Mouse (Mus musculus): Measurements from ENCODE around the gene Kcnc4. TPM values are rescaled to one million over a fixed set of nuclear protein-coding genes. Genes with fewer than 3 reads are reported as not detected.

The Kcnc4 gene
- polyA plus RNA-seq, 1 experiment, result not detected

GRCm38 (mm10) chr3:107496086-107496850 lies 36.9 kb upstream of the Kcnc4 start:
- peaks cover 18% of the 10 kb centered on the region for H3K4me1 ChIP-seq (ENCODE audit: control insufficient read depth, insufficient read depth, low read length)
- no peak overlapping the region for H3K4me3 ChIP-seq (ENCODE audit: insufficient read depth, low read depth, low read length)
- no peak overlapping the region for H3K27ac ChIP-seq (ENCODE audit: insufficient read depth, low read depth, low read length)
- TF ChIP-seq POLR2A (IDR thresholded peaks at IDR 0.05; ENCODE audit: insufficient read depth, low read depth, low read length) (no peak), CTCF (IDR thresholded peaks at IDR 0.05; ENCODE audit: insufficient read depth, low read depth, low read length) (no peak)
- WGBS, result 66% methylated on average over 13 of the region's 13 CpGs

GRCm38 (mm10) chr3:107495524-107495923 lies 36.2 kb upstream of the Kcnc4 start:
- WGBS, result 76% methylated on average over 6 of the region's 6 CpGs
- H3K27ac ChIP-seq (ENCODE audit: insufficient read depth, low read depth, low read length), result no peak overlapping the region
- no peak for TF ChIP-seq POLR2A (IDR thresholded peaks at IDR 0.05; ENCODE audit: insufficient read depth, low read depth, low read length)
- no peak for TF ChIP-seq CTCF (IDR thresholded peaks at IDR 0.05; ENCODE audit: insufficient read depth, low read depth, low read length)
- H3K4me3 ChIP-seq (ENCODE audit: insufficient read depth, low read depth, low read length), result no peak overlapping the region
- H3K4me1 ChIP-seq (ENCODE audit: control insufficient read depth, insufficient read depth, low read length), result peaks cover 16% of the 10 kb centered on the region

DNA sequence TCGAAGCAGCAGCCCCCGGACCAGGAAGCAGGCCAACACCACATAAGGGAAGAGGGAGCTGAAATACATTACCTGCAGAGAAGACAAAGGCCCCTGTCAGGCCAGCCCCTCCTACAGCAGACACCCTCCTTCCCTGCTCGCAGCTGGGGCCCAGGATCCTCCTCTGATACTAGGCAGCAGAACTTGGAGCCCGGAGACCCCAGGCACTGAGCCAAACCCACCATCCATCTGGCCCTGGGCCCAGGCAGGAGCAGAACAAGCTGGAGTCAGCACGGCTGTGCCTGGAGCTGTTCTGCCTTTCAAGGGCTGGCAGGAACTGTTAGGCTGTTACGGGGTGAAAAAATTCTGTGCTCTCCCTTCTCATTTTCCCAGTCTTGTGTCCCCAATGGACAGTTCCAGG lies 32.1 kb upstream of the Kcnc4 start:
- 29% methylated on average over 6 of the region's 6 CpGs for WGBS
- TF ChIP-seq CTCF (IDR thresholded peaks at IDR 0.05; ENCODE audit: insufficient read depth, low read depth, low read length), result no peak
- no peak for TF ChIP-seq POLR2A (IDR thresholded peaks at IDR 0.05; ENCODE audit: insufficient read depth, low read depth, low read length)
- no peak overlapping the region for H3K4me3 ChIP-seq (ENCODE audit: insufficient read depth, low read depth, low read length)
- H3K27ac ChIP-seq (ENCODE audit: insufficient read depth, low read depth, low read length), result peak overlapping the region; percentile 24; the same call in 1 of the 2 replicates
- peaks cover 7% of the 10 kb centered on the region for H3K4me1 ChIP-seq (ENCODE audit: control insufficient read depth, insufficient read depth, low read length)

DNA sequence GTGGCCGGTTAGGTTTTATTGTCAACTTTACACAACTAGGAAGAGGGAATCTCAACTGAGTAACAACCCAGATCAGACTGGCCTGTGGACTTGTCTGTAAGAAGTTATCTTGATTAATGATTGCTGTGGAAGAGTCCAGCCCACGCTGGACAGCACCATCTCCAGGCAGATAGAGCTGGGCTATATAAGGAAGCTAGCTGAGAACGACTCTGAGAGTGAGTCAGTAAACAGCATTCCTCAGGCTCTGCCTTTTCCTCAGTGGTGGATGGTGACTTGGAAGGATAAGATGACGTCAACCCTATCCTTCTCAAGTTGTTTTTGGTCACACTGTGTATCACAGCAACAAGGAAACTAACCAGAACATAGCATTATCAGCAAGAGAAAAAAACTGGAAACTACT lies 29.3 kb upstream of the Kcnc4 start:
- no peak overlapping the region for H3K27ac ChIP-seq (ENCODE audit: insufficient read depth, low read depth, low read length)
- H3K4me1 ChIP-seq (ENCODE audit: control insufficient read depth, insufficient read depth, low read length), result peaks cover 9% of the 10 kb centered on the region
- 68% methylated on average over 4 of the region's 4 CpGs for WGBS
- no peak overlapping the region for H3K4me3 ChIP-seq (ENCODE audit: insufficient read depth, low read depth, low read length)
- TF ChIP-seq CTCF (IDR thresholded peaks at IDR 0.05; ENCODE audit: insufficient read depth, low read depth, low read length), result no peak
- TF ChIP-seq POLR2A (IDR thresholded peaks at IDR 0.05; ENCODE audit: insufficient read depth, low read depth, low read length), result no peak

- H3K4me3 ChIP-seq (ENCODE audit: insufficient read depth, low read depth, low read length), result no peak overlapping the region
- WGBS, result 41% methylated on average over 11 of the region's 11 CpGs
- TF ChIP-seq CTCF (IDR thresholded peaks at IDR 0.05; ENCODE audit: insufficient read depth, low read depth, low read length) (peak; percentile 31; the same call in 1 of the 2 replicates), POLR2A (IDR thresholded peaks at IDR 0.05; ENCODE audit: insufficient read depth, low read depth, low read length) (no peak)
- H3K4me1 ChIP-seq (ENCODE audit: control insufficient read depth, insufficient read depth, low read length), result peaks cover 8% of the 10 kb centered on the region
- H3K27ac ChIP-seq (ENCODE audit: insufficient read depth, low read depth, low read length), result no peak overlapping the region
These were observed 23.9 kb upstream of the Kcnc4 start for GRCm38 (mm10) chr3:107483290-107483689.

DNA sequence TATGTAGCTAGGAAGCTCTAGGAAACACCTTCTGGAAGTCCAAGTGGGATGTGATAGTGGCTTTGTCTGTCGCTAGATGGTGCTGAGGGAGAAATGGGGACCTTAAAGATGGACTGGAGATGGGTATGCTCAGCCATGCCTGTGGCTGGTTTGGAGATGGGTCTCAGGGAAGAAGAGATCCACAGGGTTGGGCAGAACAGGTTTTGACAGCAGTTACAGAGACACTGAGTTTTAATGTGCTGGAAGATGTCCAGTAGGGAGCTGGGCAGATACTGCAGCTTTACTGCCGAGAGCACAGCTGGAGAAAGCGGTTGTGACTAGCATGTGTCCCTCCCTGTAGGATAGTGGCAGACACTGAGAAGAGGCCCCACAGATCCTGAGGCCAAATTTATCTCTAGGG lies 21.3 kb upstream of the Kcnc4 start:
- no peak for TF ChIP-seq CTCF (IDR thresholded peaks at IDR 0.05; ENCODE audit: insufficient read depth, low read depth, low read length)
- TF ChIP-seq POLR2A (IDR thresholded peaks at IDR 0.05; ENCODE audit: insufficient read depth, low read depth, low read length), result no peak
- H3K4me1 ChIP-seq (ENCODE audit: control insufficient read depth, insufficient read depth, low read length), result peaks cover 8% of the 10 kb centered on the region
- H3K4me3 ChIP-seq (ENCODE audit: insufficient read depth, low read depth, low read length), result no peak overlapping the region
- 56% methylated on average over 3 of the region's 3 CpGs for WGBS
- no peak overlapping the region for H3K27ac ChIP-seq (ENCODE audit: insufficient read depth, low read depth, low read length)

DNA sequence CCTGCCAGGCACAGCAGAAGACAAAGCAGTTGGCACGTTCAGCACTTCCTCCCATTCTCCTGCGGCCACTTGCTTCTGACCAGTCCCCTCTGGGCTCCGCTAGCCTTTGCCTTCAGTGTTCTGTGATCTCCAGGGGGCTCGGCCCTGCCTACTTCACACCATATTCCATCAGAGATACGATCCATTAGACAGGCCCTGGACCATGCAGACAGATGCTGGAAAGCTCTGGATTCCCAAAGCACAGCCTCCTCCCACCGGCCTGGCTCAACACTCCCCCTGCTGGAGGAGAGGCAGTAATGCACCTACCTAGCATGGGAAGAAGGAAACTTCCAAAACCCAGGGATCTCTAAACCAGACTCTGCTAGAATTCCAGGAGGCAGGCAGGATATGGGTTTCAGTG lies 12.8 kb upstream of the Kcnc4 start:
- H3K4me3 ChIP-seq (ENCODE audit: insufficient read depth, low read depth, low read length), result no peak overlapping the region
- WGBS, result 36% methylated on average over 6 of the region's 6 CpGs
- peak; percentile 79; the same call in 1 of the 2 replicates for TF ChIP-seq CTCF (IDR thresholded peaks at IDR 0.05; ENCODE audit: insufficient read depth, low read depth, low read length)
- no peak for TF ChIP-seq POLR2A (IDR thresholded peaks at IDR 0.05; ENCODE audit: insufficient read depth, low read depth, low read length)
- peaks cover 22% of the 10 kb centered on the region for H3K4me1 ChIP-seq (ENCODE audit: control insufficient read depth, insufficient read depth, low read length)
- no peak overlapping the region for H3K27ac ChIP-seq (ENCODE audit: insufficient read depth, low read depth, low read length)

GRCm38 (mm10) chr3:107469059-107469458 lies 9.7 kb upstream of the Kcnc4 start:
- H3K4me1 ChIP-seq (ENCODE audit: control insufficient read depth, insufficient read depth, low read length), result peaks cover 22% of the 10 kb centered on the region
- WGBS, result 39% methylated on average over 4 of the region's 4 CpGs
- H3K4me3 ChIP-seq (ENCODE audit: insufficient read depth, low read depth, low read length), result no peak overlapping the region
- H3K27ac ChIP-seq (ENCODE audit: insufficient read depth, low read depth, low read length), result 0 out of 2 replicates have a peak overlapping the region, but pooled peaks have one; percentile 23
- TF ChIP-seq POLR2A (IDR thresholded peaks at IDR 0.05; ENCODE audit: insufficient read depth, low read depth, low read length) (no peak), CTCF (IDR thresholded peaks at IDR 0.05; ENCODE audit: insufficient read depth, low read depth, low read length) (no peak)

DNA sequence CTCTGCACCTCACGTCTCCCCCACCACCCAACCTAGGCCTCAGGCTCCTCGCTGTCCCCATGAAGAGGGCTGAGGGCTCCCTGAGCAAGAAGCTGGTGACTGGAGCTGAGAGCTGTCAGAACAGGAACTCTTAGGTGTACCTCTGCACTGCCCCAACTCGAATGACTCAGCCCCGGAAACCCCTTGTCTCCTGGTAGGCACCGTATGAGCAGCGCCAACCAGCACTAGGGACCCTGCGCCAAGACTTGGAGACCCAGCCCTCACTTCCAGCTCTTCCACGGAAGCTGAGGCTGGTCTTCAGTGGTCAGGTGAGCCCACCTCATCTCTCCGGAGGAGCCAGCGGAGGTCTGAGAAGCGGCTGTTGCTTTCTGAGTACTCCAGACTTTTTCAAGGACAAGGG lies 8.8 kb upstream of the Kcnc4 start:
- Histone ChIP-seq H3K27ac (ENCODE audit: insufficient read depth, low read depth, low read length) (peak overlapping the region; percentile 58), H3K4me1 (ENCODE audit: control insufficient read depth, insufficient read depth, low read length) (peaks cover 22% of the 10 kb centered on the region), H3K4me3 (ENCODE audit: insufficient read depth, low read depth, low read length) (no peak overlapping the region)
- 85% methylated on average over 11 of the region's 11 CpGs for WGBS
- TF ChIP-seq POLR2A (IDR thresholded peaks at IDR 0.05; ENCODE audit: insufficient read depth, low read depth, low read length), result no peak
- TF ChIP-seq CTCF (IDR thresholded peaks at IDR 0.05; ENCODE audit: insufficient read depth, low read depth, low read length), result no peak
